Mouse (Mus musculus) limb, embryonic 13.5 days (tissue): Measurements from ENCODE around the gene Htra3. TPM values are rescaled to one million over a fixed set of nuclear protein-coding genes. Genes with fewer than 3 reads are reported as not detected.

Experiments used
- ATAC-seq: fragments of 200-750 bp; cut with Nextera tagmentation; 2 replicates; pipeline ENCODE4 v1.8.0; 2017; ENCODE audit warnings: low read depth, moderate number of reproducible peaks, moderate TSS enrichment; ENCODE audit not compliant: low FRiP score
- H3K27ac ChIP-seq: fragments of 300-500 bp; sonication (generic); 2 replicates; pipeline ENCODE4 v1.5.1; 2015; ENCODE audit warnings: inconsistent platforms, mild to moderate bottlenecking, moderate library complexity
- H3K27me3 ChIP-seq: fragments of 300-500 bp; sonication (generic); 2 replicates; pipeline ENCODE4 v1.6.1; 2015; ENCODE audit warnings: mild to moderate bottlenecking, inconsistent platforms
- H3K36me3 ChIP-seq: fragments of 300-500 bp; sonication (generic); 2 replicates; pipeline ENCODE4 v1.6.1; 2015; ENCODE audit warnings: inconsistent platforms, mild to moderate bottlenecking, moderate library complexity
- H3K4me1 ChIP-seq: fragments of 300-500 bp; sonication (generic); 2 replicates; pipeline ENCODE4 v1.6.1; 2015; ENCODE audit warnings: inconsistent platforms
- H3K4me2 ChIP-seq: fragments of 300-500 bp; sonication (generic); replicated peaks from 2 replicates; pipeline ENCODE4 v1.6.1; 2015; ENCODE audit warnings: inconsistent platforms, mild to moderate bottlenecking, moderate library complexity
- H3K4me3 ChIP-seq: fragments of 300-500 bp; sonication (generic); 2 replicates; pipeline ENCODE4 v1.5.1; 2015; ENCODE audit warnings: moderate library complexity, mild to moderate bottlenecking, inconsistent platforms
- H3K9ac ChIP-seq: fragments of 300-500 bp; sonication (generic); 2 replicates; pipeline ENCODE4 v1.6.1; 2015; ENCODE audit warnings: mild to moderate bottlenecking, inconsistent platforms
- H3K9me3 ChIP-seq: fragments of 300-500 bp; sonication (generic); 2 replicates; pipeline ENCODE4 v1.6.1; 2016; ENCODE audit warnings: inconsistent platforms
- WGBS: fragments of 180-500 bp; shearing (Covaris S2); methylation state at CpG from one replicate; pipeline ENCODE4 v1.1.7; 2015; 5-methylcytosine and 5-hydroxymethylcytosine counted together
- polyA plus RNA-seq: library from polyadenylated mRNA; unstranded; fragments of >200 nt; fragmentation: Nextera tagmentation; extraction: Ambion mirVana; gene quantifications from 2 replicates; pipeline ENCODE4 v1.2.1, GENCODE M21; 2015

Htra3 gene
- polyA plus RNA-seq, 1 experiment from 2014 or later: 20.1 TPM

DNA sequence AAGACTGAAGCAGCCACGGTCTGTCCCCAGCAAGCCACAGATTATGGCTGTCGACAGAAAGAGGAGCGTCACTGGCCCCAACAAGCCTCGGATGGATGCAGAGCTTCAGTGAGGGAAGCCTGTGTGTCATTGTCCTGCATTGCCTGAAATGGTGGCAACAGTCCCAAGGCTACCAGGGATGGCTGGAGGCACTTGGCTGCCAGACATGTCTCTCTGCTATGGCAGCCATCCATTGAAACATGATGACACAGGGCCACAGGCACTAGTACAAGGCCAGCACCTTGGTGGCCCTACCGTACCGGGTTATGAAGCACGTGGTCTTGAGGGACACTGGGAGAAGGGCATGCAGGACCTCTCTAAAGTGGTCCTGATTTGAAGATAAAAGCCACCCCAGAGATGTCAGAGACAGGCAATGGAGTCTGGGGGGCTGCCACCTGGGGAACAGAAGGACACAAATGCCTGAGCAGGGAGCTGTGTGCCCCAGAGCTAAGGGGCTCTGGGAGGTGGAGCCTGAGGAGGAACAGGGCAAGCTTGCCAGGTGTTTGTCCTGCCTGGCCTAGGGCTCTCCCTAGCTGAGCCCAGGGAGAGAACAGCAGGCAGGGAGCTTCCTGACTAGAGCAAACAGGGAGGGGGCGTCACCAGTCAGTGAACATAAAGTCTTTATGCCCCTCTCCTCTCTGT lies 11.0 kb upstream of the Htra3 start:
- no peak for ATAC-seq
- Histone ChIP-seq H3K36me3 (no peaks in the 10 kb centered on the region), H3K27ac (no peak overlapping the region), H3K4me3 (no peak overlapping the region), H3K9me3 (no peaks in the 10 kb centered on the region), H3K27me3 (no peaks in the 10 kb centered on the region), H3K4me2 (no peak overlapping the region), H3K4me1 (peaks cover 45% of the 10 kb centered on the region), H3K9ac (no peak overlapping the region)
- 80% methylated on average over 8 of the region's 8 CpGs for WGBS

DNA sequence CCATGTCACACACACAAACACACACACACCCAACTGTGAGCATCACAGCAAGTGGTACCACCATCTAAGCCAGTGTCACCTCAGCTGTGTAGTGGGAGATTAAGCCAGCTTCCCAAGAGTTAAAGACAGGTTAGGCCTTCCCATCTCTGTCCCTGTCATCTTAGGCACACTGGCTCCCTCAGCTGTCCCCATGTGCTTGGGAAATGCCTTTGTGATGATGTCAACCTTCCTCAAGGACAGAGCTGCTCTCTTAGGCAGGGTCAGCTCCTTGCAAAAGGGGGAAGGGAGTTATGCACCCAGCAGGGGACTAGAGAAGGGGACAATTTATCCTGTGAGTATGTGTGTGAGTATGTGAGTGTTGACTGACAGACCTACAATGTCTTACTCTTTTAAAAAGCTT lies 9.8 kb upstream of the Htra3 start:
- H3K27me3 ChIP-seq: no peaks in the 10 kb centered on the region
- no peak overlapping the region for H3K9ac ChIP-seq
- H3K4me3 ChIP-seq: no peak overlapping the region
- ATAC-seq: no peak
- no peak overlapping the region for H3K27ac ChIP-seq
- H3K36me3 ChIP-seq: no peaks in the 10 kb centered on the region
- no peaks in the 10 kb centered on the region for H3K9me3 ChIP-seq
- peaks cover 48% of the 10 kb centered on the region for H3K4me1 ChIP-seq
- H3K4me2 ChIP-seq: no peak overlapping the region

DNA sequence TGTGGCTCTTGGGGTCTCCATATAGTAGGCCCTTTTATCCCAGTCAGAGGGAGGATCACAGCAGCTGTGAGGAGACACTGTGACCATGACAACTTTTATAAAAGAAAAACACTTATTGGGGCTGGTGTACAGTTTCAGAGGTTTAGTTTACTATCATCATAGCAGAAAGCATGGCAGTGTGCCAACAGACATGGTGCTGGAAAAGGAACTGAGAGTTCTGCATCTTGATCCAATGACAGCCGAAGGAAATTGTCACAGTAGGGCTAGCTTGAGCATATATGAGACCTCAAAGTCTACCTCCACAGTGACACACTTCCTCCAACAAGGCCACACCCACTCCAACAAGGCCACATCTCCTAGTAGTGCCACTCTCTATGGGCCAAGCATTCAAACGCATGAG lies 9.3 kb upstream of the Htra3 start:
- no peak overlapping the region for H3K27ac ChIP-seq
- no peaks in the 10 kb centered on the region for H3K27me3 ChIP-seq
- no peak overlapping the region for H3K4me3 ChIP-seq
- no peaks in the 10 kb centered on the region for H3K9me3 ChIP-seq
- no peak for ATAC-seq
- H3K4me1 ChIP-seq: peaks cover 49% of the 10 kb centered on the region
- no peak overlapping the region for H3K4me2 ChIP-seq
- 87% methylated on average over 2 of the region's 2 CpGs for WGBS
- H3K9ac ChIP-seq: no peak overlapping the region
- no peaks in the 10 kb centered on the region for H3K36me3 ChIP-seq

DNA sequence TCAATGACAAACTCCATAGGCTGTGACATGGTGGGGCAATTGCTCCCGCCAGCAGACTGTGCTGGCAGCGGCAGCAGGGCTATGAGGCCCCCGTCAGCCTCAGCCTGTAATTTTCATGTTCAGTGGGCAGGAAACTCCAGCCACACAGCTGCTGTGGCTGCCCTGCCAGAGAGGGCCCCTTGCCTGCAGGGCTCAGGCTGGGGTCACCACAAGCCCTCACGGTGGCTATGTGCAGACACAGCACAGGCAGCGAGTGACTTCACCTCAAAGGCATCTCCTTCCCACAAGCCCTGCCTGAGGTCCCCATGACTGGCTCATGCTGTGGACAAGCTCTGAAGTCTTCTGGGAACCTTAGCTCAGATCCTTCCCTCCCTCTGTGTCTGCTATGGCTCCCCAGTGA lies 7.5 kb upstream of the Htra3 start:
- H3K9me3 ChIP-seq: no peaks in the 10 kb centered on the region

DNA sequence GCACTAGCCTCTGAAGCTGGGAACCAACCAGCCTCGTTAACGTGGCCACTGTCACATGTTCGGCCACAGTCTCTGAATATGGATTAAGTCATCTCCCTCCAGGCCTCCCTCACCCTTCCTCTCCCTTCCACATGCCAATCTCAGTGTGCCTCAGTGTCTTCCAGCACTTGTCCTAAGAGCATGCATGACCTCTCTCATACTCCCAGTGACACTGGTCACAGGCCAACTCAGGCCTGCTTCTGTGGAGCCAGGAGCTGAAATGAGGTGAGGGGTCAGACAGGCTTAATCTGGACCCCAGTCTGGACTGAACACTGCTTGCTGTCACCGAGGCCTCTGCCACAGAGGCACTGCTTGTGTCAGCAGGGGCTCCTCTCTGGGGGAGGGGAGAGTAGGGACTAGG lies 6.8 kb upstream of the Htra3 start:
- no peak for ATAC-seq
- 70% methylated on average over 4 of the region's 4 CpGs for WGBS
- Histone ChIP-seq H3K4me2 (no peak overlapping the region), H3K4me1 (peaks cover 43% of the 10 kb centered on the region), H3K36me3 (no peaks in the 10 kb centered on the region), H3K27me3 (peaks cover 4% of the 10 kb centered on the region), H3K9ac (no peak overlapping the region), H3K27ac (no peak overlapping the region), H3K9me3 (no peaks in the 10 kb centered on the region), H3K4me3 (no peak overlapping the region)

More for the DNA sequence above, 7.5 kb upstream of the Htra3 start:
- H3K36me3 ChIP-seq: no peaks in the 10 kb centered on the region
- no peaks in the 10 kb centered on the region for H3K27me3 ChIP-seq
- H3K4me1 ChIP-seq: peaks cover 49% of the 10 kb centered on the region
- no peak overlapping the region for H3K4me3 ChIP-seq
- H3K27ac ChIP-seq: peak overlapping the region; percentile 48; the same call in 1 of the 2 replicates
- H3K9ac ChIP-seq: no peak overlapping the region
- peak; percentile 85 for ATAC-seq
- 31% methylated on average over 5 of the region's 5 CpGs for WGBS
- no peak overlapping the region for H3K4me2 ChIP-seq

DNA sequence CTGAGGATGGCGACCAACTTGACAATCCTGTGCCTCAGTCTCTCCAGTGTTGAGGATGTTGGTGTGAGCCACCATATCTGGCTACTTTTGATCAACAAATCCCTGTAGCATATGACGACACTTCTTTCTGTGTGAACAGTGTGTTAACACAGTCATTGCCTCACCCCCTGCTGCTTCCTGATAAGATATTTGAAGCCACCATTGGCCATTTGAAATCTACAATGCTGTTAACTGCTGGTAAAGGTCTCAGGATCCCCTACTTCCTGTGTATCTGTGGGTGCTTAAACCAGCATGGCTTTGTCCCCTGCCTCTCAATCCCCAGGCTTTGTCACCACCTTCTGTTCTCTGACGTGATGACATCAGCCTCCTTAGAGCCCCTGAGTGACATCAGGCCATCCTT lies 5.5 kb upstream of the Htra3 start:
- Histone ChIP-seq H3K27me3 (peaks cover 16% of the 10 kb centered on the region), H3K36me3 (no peaks in the 10 kb centered on the region), H3K9ac (no peak overlapping the region), H3K4me3 (no peak overlapping the region), H3K4me1 (peaks cover 31% of the 10 kb centered on the region), H3K4me2 (no peak overlapping the region), H3K27ac (no peak overlapping the region), H3K9me3 (no peaks in the 10 kb centered on the region)
- 64% methylated on average over 3 of the region's 3 CpGs for WGBS
- no peak for ATAC-seq

DNA sequence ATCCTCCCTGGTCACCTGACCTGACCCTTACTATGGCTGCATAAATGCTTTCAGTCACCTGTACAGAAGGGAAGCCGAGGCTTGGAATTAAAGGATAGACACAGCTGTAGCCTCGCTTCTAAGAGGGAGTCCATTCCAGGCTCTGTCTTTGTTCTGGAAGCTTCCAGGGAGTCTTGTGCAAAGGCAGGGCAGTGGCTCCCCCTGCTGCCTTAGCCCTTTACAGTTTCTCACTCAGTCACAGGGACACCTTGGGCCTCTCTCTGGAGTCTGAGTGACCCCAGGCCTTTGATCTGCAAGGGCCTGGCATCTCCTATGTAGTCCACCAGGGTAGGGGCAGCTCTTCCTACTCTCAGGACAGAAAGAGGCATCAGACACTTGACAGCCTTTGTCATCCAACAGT lies 1.4 kb upstream of the Htra3 start:
- Histone ChIP-seq H3K9ac (no peak overlapping the region), H3K27me3 (peaks cover 49% of the 10 kb centered on the region), H3K4me3 (no peak overlapping the region), H3K36me3 (no peaks in the 10 kb centered on the region), H3K4me1 (peaks cover 25% of the 10 kb centered on the region), H3K4me2 (no peak overlapping the region), H3K9me3 (no peaks in the 10 kb centered on the region), H3K27ac (no peak overlapping the region)
- ATAC-seq: no peak
- WGBS: 51% methylated on average over 2 of the region's 2 CpGs

DNA sequence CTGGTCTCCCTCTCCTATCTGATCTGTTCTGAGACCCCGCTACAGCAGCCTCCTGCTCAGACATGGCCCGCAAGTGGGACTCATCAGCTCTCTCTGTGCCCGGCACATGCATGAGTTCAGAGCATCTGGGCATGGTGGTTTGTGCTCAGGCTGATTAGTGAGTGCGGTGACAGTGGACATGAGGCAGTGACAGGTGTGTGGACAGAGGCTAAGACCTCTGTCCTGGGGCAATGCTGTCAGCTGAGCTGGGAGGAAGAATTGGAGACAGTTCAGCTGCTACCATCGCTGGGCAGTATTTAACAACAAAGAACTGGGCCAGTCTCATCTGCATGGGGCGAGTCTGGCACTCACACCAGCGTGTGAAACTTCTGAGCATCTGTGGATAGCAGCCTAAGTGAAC lies 2.6 kb downstream of the Htra3 start:
- Histone ChIP-seq H3K4me1 (peaks cover 56% of the 10 kb centered on the region), H3K9me3 (no peaks in the 10 kb centered on the region)

DNA sequence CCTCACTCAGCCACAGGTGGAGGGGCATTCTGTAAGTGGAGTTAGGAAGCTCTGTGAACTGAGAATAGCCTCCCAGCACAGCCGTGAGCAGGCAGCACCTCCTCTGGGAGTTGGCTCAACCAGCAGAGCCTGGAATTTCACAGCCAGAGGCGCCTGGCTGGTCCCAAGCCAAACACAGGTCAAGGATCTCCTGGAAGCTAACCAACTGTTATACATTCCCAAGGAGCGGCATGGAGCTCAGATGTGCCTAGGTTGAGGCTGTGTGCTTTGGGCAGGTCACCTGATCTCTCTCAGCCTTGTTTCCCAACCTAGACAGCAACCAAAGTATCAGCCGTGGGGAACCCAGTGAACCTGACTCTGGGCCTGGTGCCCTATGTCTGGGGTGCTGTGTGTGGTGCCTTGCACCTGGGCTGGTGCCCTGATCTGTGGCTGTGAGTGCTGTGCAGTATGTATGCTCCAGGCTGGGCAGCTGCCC lies 5.5 kb downstream of the Htra3 start:
- H3K27ac ChIP-seq: peak overlapping the region; percentile 62; the same call in 1 of the 2 replicates
- no peaks in the 10 kb centered on the region for H3K9me3 ChIP-seq
- 28% methylated on average over 4 of the region's 4 CpGs for WGBS
- H3K9ac ChIP-seq: no peak overlapping the region
- H3K27me3 ChIP-seq: peaks cover 24% of the 10 kb centered on the region
- H3K4me2 ChIP-seq: no peak overlapping the region
- no peak overlapping the region for H3K4me3 ChIP-seq
- peaks cover 77% of the 10 kb centered on the region for H3K4me1 ChIP-seq
- peak; percentile 71 for ATAC-seq
- no peaks in the 10 kb centered on the region for H3K36me3 ChIP-seq

More for the DNA sequence above, 2.6 kb downstream of the Htra3 start:
- H3K36me3 ChIP-seq: no peaks in the 10 kb centered on the region
- ATAC-seq: no peak
- peaks cover 49% of the 10 kb centered on the region for H3K27me3 ChIP-seq
- 76% methylated on average over 7 of the region's 7 CpGs for WGBS
- H3K4me2 ChIP-seq: no peak overlapping the region
- H3K27ac ChIP-seq: no peak overlapping the region
- H3K9ac ChIP-seq: no peak overlapping the region
- H3K4me3 ChIP-seq: no peak overlapping the region

DNA sequence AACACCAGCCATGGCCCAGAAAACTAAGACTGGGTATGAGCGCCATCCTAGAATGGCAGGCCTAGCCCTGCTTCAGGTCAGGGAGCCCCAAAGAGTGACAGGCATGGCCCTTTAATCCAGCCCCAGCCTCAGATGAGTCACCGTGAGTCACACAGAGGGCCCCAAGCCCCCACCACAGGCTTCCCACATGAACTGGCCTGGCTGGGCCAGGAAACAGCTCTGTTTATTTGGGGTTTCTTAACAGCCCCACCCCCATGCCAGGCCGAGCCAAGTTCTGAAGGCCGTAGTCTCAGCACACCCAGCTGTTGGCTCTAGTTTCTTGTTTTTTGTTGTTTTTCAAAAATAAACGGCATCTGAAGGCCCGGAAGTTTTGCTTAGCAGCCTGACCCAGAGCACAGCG lies 6.5 kb downstream of the Htra3 start:
- Histone ChIP-seq H3K9ac (no peak overlapping the region), H3K4me1 (peaks cover 72% of the 10 kb centered on the region), H3K4me3 (no peak overlapping the region), H3K27ac (peak overlapping the region; percentile 62), H3K36me3 (no peaks in the 10 kb centered on the region), H3K27me3 (peaks cover 14% of the 10 kb centered on the region), H3K4me2 (peak overlapping the region; percentile 3; the same call in 1 of the 2 replicates), H3K9me3 (no peaks in the 10 kb centered on the region)
- ATAC-seq: no peak; the same call in 1 of the 2 replicates
- WGBS: 50% methylated on average over 7 of the region's 7 CpGs

DNA sequence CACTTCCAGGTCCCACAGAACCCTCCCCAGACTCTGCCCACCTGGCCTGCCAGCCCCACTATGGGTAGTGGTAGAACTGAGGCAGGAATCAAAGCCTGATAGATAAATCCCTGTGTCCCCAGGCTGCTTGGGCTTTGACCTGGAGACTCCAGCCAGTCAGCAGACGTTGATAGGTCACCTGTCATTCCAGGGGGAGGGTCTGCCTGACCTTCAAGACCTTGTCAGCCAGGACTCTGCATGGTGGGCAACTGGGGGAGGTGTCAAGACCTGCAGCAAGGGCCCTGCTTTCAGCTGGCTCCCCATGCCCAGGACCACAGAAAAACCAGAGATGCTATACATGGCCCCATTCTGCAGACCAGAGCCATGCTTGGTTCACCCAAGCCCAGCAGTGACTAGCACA lies 7.0 kb downstream of the Htra3 start:
- Histone ChIP-seq H3K36me3 (no peaks in the 10 kb centered on the region), H3K9ac (no peak overlapping the region), H3K4me2 (no peak overlapping the region; the same call in 1 of the 2 replicates), H3K9me3 (no peaks in the 10 kb centered on the region), H3K27ac (peak overlapping the region; percentile 62; the same call in 1 of the 2 replicates), H3K27me3 (peaks cover 8% of the 10 kb centered on the region), H3K4me1 (peaks cover 72% of the 10 kb centered on the region), H3K4me3 (no peak overlapping the region)
- WGBS: 67% methylated on average over 1 of the region's 1 CpGs
- ATAC-seq: no peak

DNA sequence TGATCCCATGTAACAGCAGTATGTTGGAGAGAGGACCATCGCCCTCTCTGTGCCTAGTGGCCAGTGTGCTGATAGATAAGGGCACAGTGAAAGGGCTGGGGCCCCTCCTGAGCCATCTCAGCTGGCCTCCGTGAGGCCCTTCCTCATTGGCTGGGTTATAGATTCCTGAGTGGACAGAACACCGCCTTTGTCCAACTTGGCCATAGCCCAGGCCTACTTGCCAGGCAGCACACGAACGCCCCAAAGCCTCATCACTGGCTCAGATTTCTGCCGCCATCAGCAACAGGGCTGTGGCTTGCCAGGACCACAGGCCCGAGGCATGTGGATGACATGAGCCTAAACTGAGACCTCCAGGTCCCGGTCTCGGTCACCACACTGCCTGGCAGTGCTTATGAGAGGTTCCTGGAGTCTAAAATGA lies 8.1 kb downstream of the Htra3 start:
- H3K4me2 ChIP-seq: no peak overlapping the region
- peak overlapping the region; percentile 44; the same call in 1 of the 2 replicates for H3K27ac ChIP-seq
- WGBS: 84% methylated on average over 9 of the region's 9 CpGs
- ATAC-seq: no peak
- no peaks in the 10 kb centered on the region for H3K27me3 ChIP-seq
- no peak overlapping the region for H3K4me3 ChIP-seq
- H3K36me3 ChIP-seq: no peaks in the 10 kb centered on the region
- H3K9ac ChIP-seq: no peak overlapping the region
- H3K4me1 ChIP-seq: peaks cover 72% of the 10 kb centered on the region
- H3K9me3 ChIP-seq: no peaks in the 10 kb centered on the region

DNA sequence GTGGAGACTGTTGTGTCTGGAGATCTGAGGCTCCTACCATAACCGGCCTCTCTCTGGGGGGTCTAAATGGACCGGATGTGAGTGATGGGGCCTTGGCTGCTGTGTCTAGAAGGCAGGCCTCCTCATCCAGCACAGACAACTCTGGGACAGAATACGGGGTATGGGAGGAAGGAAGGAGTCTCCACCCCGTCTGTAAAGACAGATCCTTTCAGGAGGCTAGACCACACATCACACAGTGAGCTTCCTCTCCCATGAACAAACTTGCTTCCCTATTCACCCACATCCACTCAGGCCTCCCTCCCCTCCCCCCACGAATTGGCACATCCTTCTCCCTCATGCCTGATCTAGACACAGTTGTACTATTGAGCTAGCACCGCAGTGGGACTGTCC lies 9.2 kb downstream of the Htra3 start:
- no peak overlapping the region for H3K4me2 ChIP-seq
- H3K4me1 ChIP-seq: peaks cover 64% of the 10 kb centered on the region
- ATAC-seq: no peak
- no peak overlapping the region for H3K4me3 ChIP-seq
- no peaks in the 10 kb centered on the region for H3K9me3 ChIP-seq
- 28% methylated on average over 6 of the region's 6 CpGs for WGBS
- peak overlapping the region; percentile 55; the same call in 1 of the 2 replicates for H3K27ac ChIP-seq
- no peaks in the 10 kb centered on the region for H3K27me3 ChIP-seq
- no peak overlapping the region for H3K9ac ChIP-seq
- H3K36me3 ChIP-seq: no peaks in the 10 kb centered on the region
